Mouse (Mus musculus) urinary bladder, postnatal 4 days (tissue): ENCODE measurements around the gene Tspan9.

ENCODE experiments used
- DNase-seq, 2 experiments: peaks; one replicate each; pipeline ENCODE4 v3.0.0; 2021 to 2022; ENCODE audit warnings: low spot score in 2 of 2

Tspan9 gene

DNA sequence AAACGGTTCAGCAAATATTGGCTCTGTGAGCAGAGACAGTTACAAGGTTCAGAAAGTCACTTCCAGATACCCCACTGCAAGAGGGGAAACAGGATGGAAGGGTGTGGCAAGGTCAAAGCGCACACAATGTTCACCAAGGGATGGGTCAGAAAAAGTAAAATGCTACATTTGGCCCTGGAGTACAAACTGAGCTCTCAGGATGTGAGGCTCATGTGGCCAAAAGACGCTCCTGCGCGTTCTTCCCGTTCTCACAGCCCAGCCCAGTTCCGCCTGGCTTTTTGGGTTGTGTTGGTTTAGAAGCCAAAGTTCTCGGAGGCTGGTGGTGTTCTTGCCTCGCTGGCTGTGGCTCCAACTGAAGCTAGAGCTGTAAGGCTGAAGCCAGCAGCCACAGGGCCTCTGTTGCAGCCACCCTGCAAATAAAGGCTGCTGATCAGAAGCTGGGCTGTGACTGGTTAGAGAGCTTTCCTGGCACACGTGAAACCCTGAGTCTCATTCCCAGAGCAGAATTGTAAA, 9.7 kb downstream of the Tspan9 start:
- no peak for DNase-seq

DNA sequence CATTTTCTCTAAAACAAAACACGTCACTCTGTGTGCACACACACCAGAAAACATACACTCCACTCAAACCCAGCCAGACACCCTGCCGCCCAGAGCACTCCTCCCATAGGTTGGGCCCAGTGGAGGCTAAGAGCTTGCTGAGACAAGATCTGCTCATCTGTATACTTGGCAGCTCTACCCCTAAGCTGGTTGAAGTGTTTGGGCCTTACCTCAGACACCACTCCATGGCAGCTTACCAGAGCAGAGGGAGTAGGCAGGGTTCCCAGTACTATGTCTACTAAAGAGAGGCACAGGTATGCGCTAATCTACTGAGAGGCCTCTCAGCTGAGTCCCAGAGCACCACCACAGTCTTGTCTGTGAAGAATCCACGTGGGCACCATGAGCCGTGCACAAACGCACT, 10.8 kb downstream of the Tspan9 start:
- DNase-seq: no peak

GRCm38 (mm10) chr6:128131390-128131789, 12.0 kb downstream of the Tspan9 start:
- DNase-seq: no peak

DNA sequence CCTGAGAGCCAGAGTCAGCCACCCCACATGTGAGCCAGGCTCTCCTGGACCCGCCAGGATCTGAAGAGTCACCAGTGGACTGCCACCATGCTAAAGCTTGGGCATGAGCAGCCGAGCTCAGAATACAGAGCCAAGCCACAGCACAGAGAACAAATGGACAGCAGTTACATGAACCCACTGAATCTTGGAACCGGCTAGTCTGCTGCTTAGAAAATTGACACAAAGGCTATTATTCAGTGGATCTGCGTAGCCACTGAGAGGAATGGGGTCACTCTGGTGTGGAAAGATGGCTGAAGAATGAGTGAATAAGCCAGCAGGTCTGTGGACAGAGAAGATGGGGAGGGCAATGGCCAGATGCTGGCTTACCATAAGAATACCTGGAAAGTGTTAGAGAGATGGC, 12.7 kb downstream of the Tspan9 start:
- no peak for DNase-seq

- no peak for DNase-seq
Measured at GRCm38 (mm10) chr6:128129382-128129781, 14.0 kb downstream of the Tspan9 start.

GRCm38 (mm10) chr6:128127312-128127711, 16.1 kb downstream of the Tspan9 start:
- no peak for DNase-seq

GRCm38 (mm10) chr6:128126876-128127275, 16.5 kb downstream of the Tspan9 start:
- no peak for DNase-seq

DNA sequence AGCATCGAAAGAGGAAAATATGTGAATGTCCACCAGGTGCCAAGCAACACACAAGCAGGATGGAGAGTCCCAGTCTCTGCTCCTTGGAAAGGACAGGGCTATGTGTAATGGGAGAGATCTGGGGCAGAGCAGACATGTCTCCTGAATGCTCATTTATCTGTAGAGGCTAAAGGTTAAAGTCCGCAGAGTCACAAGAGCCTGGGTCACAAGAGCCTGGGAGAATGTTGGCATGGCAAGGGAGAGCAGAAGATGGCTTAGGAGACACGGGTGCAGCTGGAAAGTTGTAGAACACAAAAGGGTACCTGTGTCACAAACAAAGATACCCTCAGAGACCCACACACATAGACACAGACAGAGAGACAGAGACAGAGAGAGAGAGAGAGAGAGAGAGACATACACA, 17.9 kb downstream of the Tspan9 start:
- DNase-seq: no peak

GRCm38 (mm10) chr6:128124222-128124971, 19.0 kb downstream of the Tspan9 start:
- no peak for DNase-seq

DNA sequence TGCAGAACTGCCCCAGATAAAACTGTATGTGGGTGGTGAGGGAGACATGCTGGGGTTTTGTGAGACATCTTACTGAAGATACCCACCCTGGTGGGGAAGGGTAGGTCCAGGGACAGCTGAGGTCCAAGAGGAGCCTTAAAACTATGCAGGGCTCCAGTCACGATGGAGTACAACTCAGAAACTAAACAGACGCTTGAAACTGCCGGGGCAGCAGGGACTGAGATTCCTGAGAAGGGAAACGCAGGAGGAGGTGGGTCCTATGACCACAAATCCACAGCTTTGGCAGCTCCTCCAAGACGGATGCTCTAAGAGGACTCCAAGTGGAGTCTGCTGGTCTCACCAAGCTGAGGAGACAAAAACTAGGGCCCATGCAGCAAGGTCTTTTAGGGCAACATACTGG, 21.3 kb downstream of the Tspan9 start:
- DNase-seq: no peak

DNA sequence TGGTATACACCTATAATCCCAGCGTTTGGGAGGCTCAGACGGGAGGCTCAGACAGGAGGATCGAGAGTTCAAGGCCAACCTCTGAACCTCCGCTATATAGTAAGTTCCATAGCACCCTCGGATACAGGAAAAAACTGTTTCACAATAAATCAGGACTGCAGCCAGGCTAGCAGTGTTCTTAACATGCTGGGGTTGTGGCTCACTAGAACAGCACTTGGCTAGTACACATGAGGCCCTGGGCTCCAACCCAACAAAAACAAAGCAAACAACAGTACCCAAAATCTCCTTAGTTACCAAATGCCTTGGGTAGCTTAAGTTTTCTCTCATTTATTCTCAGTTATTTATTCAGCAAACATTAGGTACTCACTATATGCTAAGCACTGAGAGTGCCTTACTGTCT, 21.7 kb downstream of the Tspan9 start:
- DNase-seq: no peak

GRCm38 (mm10) chr6:128120806-128121205, 22.6 kb downstream of the Tspan9 start:
- DNase-seq: no peak

DNA sequence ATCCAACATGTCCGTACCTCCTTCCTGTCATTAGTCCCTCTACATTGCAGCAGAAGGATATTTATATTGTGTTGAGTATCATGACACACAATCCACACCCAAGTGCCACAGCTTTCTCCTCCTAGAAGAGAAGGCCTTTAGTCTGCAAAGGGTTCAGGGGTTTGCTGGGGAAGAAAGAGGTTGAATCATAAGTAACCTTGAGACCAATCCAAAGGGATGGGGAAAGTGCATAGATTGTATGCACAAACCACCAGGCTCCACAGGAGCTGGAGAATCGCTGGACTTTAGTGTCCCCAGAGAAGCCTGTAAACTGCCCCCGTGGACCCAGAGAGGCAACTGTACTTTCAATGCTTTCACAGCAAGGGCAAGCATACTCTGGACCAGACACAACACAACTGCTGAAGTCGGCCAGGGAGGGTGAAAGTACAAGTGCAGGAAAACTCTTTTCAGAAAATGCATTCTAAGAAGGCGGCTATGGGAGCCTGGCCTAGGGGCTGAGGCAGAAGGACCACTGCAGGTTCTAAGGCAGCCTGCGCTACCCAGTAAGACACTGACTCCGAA, 24.6 kb downstream of the Tspan9 start:
- no peak for DNase-seq

DNA sequence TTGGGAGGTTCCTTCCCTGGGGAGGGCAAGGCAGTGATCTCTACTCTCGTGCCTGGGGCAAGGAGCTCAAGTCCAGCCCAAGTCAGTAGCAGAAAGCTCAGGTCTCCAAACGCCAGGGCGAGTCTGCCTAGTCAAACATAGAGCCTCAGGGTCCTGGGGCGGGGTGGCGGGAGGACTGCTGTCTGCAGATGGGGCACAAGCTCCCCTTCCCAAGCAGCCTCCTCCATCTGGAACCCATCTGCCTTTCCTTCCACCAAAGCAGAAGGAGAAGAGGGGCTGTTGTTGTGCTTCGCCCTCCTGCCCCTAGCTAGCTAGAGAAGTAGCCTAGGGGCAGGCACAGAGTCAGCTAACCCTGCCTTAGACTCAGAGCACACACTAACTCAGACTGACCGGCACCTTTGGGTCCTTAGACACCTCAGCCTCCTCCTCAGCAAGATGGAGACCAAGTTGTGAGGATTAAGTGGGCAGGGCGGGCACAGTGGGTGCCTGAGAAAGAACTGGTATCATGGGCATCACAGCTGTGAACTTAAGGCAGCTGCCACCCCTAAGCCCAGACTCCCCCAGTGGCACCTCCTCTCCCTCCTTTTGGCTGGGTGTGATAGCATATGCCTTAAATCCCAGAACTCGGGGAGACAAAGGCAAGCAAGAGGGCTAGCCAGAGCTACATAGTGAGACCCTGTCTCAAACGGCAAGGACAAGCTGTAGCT, 26.4 kb downstream of the Tspan9 start:
- no peak for DNase-seq

GRCm38 (mm10) chr6:128116344-128116743, 27.1 kb downstream of the Tspan9 start:
- DNase-seq: no peak

GRCm38 (mm10) chr6:128115121-128115520, 28.3 kb downstream of the Tspan9 start:
- no peak for DNase-seq

- DNase-seq: no peak
Measured at GRCm38 (mm10) chr6:128112605-128113004, 30.8 kb downstream of the Tspan9 start.

- no peak for DNase-seq
Measured at GRCm38 (mm10) chr6:128111784-128112183, 31.6 kb downstream of the Tspan9 start.

GRCm38 (mm10) chr6:128108324-128109035, 34.9 kb downstream of the Tspan9 start:
- DNase-seq: no peak

DNA sequence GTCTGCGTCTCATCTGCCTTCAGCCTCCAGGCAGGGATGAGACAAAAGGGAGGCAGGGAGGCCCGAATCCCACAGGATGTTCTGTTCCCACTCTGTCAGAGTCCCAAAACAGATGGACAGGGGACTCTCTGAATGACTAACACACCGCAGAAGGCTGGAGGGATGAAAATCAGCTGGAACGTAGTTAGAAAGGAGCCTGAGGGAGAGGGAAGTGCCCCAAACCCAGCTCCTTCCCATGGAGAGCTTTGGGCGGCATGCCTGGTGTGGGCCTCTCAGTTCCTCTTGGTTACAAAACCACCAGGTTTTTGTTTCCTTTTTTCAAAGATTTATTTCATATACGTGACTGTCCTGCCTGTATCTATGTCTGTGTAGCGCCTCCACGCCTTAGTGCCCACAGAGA, 35.7 kb downstream of the Tspan9 start:
- no peak for DNase-seq

DNA sequence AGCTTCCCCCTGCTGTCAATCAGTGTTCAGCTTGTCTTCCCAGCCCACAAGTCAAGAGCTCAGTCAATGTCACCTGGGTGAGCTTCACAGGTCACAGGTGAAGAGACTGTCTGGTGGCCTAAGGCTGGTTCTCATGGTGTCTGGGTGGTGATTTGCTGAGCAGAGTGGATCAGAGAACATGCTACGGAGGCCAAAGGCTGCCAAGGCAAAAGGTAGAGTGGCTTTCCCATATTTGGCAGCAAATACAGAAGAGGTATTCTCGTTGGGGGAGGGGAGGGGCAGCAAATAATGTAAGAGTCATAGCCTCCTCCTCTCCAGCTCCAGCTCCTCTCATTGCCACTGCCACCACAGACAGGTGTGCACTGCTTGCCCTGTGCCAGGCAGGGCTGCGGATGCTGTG, 37.2 kb downstream of the Tspan9 start:
- DNase-seq: no peak

DNA sequence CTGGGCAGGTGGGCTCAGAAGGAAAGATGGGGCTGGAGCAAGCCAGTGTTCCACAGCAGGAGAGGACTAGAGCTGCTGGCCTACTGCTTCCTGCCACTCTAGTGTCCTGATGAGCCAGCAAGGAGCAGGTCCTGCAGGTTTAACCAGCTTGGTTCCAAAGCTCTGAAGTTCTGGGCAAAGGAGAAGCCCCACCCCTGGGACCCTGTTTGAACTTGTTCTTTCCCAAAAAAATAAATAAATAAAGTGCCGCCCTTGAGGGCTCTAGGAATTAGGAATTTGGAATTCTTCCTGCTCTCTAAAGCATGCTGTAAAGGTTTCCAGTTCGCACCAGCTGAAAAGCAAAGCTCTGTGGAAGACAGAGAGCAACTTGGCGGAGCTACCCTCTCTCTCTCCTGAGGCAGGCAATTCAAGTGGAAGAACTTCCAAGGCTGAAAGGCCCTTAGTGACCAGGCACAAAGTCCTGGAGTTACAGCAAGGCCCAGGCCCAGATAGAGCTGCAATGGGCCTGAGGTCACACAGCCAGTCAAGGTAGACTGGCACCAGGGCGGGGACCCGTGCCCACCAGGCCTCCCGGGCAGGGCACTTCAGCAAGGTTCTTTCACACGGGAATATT, 38.6 kb downstream of the Tspan9 start:
- no peak for DNase-seq
